Mouse (Mus musculus): ENCODE measurements at regions not wholly inside any gene's neighbourhood (a gene's known extent, or its start where the extent isn't known, plus 50 kb on each side); places are given as distances from the start of the nearest gene placed in this dataset.

DNA sequence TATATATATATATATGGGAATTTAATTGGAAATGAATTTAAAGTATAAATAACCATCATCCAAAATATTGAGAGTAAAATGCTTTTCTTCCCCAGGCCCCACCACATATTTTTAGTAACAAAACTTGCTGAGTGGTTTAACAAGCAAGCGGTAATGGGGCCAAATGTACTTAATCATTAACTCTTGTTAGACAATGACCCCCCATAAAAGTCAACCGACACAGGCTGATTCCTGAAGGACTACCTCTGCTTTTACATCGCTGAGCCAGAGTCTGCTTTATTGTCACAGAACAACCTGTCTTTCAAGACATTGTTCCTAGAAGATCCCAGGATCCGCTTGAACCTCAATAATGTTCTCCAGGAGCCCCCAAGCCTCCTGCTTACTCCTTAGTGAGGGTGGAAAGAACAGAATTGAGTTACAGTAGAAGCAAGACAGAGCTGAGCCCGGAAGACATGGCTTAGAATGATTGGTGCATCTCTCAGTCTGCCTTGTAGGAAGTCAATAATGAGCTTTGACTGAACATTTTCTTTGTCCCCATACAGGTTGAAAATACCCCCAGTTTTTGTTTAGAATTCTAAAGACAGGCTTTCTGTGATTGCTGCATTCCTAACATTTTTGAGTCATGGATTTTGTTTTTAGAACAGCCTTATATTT lies 78.0 kb upstream of the Olig3 start:
- Histone ChIP-seq H3K27ac (ENCODE audit: low read length) (no peak overlapping the region), H3K9me3 (ENCODE audit: low read length) (no peaks in the 10 kb centered on the region), H3K27me3 (replicated peaks; ENCODE audit: insufficient read depth, low read length) (no peaks in the 10 kb centered on the region), H3K4me2 (replicated peaks; ENCODE audit: low read depth, low read length) (no peak overlapping the region), H3K9ac (replicated peaks; ENCODE audit: low read depth) (no peak overlapping the region), H3K36me3 (ENCODE audit: insufficient read depth, low read length) (no peaks in the 10 kb centered on the region), H3K4me3 (ENCODE audit: low read depth, low read length) (no peak overlapping the region), H3K4me1 (ENCODE audit: insufficient read depth, low read depth, low read length) (no peaks in the 10 kb centered on the region)
- ATAC-seq (no peak), DNase-seq (ENCODE audit: low spot score) (no peak)
- 51% methylated on average over 5 of the region's 5 CpGs for WGBS
- no peak for TF ChIP-seq EP300 (IDR thresholded peaks at IDR 0.05)
- no peak for TF ChIP-seq CTCF (IDR thresholded peaks at IDR 0.05)

DNA sequence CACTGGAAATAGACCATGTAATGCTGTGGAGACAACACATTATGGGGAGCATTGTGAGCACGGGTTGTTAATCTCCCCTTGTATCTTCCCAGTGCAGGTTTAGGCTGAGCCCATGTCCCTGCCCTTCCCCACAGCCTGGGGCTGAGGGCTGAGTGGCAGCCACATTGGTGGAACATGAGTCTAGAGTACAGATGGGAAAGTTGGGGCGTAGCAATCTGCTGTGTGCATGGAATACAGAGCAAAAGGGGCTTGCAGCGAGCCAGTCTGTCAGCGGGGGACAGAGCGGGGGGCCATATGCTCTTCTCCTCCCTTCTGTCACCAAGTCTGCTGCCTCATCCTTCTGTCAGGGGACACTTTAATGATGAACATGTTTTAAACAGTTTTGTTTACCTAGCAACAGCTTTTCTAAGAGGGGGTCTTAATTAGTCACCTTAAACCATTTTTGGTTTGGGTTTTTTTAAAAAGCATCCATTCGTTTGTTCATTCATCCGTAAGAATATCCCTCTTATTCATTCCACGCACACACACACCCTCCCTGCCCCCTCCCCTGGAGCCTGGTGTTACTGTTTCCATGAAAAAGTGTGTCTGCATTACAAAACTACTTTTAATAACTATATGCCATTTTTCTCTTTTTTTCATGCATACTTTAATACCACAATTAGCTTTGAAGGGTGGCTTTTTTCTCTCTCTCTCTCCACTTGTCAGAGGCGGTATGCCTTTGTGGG lies 79.1 kb upstream of the Olig3 start:
- H3K9ac ChIP-seq (replicated peaks; ENCODE audit: low read depth) = no peak overlapping the region
- DNase-seq (ENCODE audit: low spot score) (no peak), ATAC-seq (no peak)
- no peaks in the 10 kb centered on the region for H3K27me3 ChIP-seq (replicated peaks; ENCODE audit: insufficient read depth, low read length)
- TF ChIP-seq CTCF (IDR thresholded peaks at IDR 0.05) (no peak), EP300 (IDR thresholded peaks at IDR 0.05) (no peak)
- H3K9me3 ChIP-seq (ENCODE audit: low read length) = no peaks in the 10 kb centered on the region
- H3K36me3 ChIP-seq (ENCODE audit: insufficient read depth, low read length) = no peaks in the 10 kb centered on the region
- no peak overlapping the region for H3K4me3 ChIP-seq (ENCODE audit: low read depth, low read length)
- H3K4me1 ChIP-seq (ENCODE audit: insufficient read depth, low read depth, low read length) = no peaks in the 10 kb centered on the region
- WGBS = 75% methylated on average over 9 of the region's 9 CpGs
- H3K27ac ChIP-seq (ENCODE audit: low read length) = no peak overlapping the region
- no peak overlapping the region for H3K4me2 ChIP-seq (replicated peaks; ENCODE audit: low read depth, low read length)

DNA sequence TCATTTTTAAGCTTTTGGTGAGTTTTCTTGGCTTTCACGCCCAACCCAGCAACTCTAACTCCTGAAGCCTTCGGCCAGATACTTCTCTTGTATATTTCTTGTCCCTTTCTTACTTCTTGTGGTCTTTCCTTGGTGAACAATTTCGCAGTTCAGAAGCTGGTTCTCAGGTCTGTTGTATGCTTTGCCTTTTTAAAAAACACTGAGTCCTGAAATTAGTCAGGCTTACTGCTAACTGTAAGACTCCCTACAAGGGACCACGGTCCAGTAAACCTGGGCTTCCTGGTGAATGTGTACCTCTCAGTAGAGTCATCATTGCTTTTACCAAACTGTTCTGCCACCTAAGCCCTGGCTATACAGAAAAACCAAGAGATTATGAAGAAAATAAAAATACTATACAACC lies 81.3 kb upstream of the Olig3 start:
- Histone ChIP-seq H3K4me3 (ENCODE audit: low read depth, low read length) (no peak overlapping the region), H3K36me3 (ENCODE audit: insufficient read depth, low read length) (no peaks in the 10 kb centered on the region), H3K4me1 (ENCODE audit: insufficient read depth, low read depth, low read length) (no peaks in the 10 kb centered on the region), H3K27ac (ENCODE audit: low read length) (no peak overlapping the region), H3K9ac (replicated peaks; ENCODE audit: low read depth) (no peak overlapping the region), H3K27me3 (replicated peaks; ENCODE audit: insufficient read depth, low read length) (no peaks in the 10 kb centered on the region), H3K9me3 (ENCODE audit: low read length) (no peaks in the 10 kb centered on the region), H3K4me2 (replicated peaks; ENCODE audit: low read depth, low read length) (no peak overlapping the region)
- no peak for ATAC-seq
- no peak for DNase-seq (ENCODE audit: low spot score)
- 83% methylated on average over 4 of the region's 4 CpGs for WGBS
- TF ChIP-seq CTCF (IDR thresholded peaks at IDR 0.05) (no peak), EP300 (IDR thresholded peaks at IDR 0.05) (no peak)

DNA sequence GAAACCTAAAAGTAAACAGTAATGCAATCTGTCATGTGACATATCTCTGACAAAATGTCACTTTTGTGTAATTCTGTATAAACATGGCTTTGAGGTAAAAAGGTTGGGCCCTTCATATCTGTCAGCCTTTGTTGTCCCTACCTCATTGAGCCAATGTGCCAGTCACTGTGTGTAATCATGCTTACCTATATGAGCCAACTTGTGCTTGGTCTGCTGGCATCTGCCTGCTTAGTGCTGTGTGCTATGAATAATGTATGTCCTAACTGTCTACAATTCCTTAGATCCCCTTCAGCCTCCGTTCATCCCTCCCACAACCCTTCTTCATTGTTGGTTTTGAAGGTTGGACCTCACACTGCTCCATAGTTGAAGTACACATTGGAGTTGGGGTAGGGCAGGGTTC lies 86.9 kb upstream of the Olig3 start:
- Histone ChIP-seq H3K27me3 (replicated peaks; ENCODE audit: insufficient read depth, low read length) (no peaks in the 10 kb centered on the region), H3K4me2 (replicated peaks; ENCODE audit: low read depth, low read length) (no peak overlapping the region), H3K9ac (replicated peaks; ENCODE audit: low read depth) (no peak overlapping the region), H3K27ac (ENCODE audit: low read length) (no peak overlapping the region), H3K36me3 (ENCODE audit: insufficient read depth, low read length) (no peaks in the 10 kb centered on the region), H3K4me1 (ENCODE audit: insufficient read depth, low read depth, low read length) (no peaks in the 10 kb centered on the region), H3K9me3 (ENCODE audit: low read length) (no peaks in the 10 kb centered on the region), H3K4me3 (ENCODE audit: low read depth, low read length) (no peak overlapping the region)
- DNase-seq (ENCODE audit: low spot score) = no peak
- ATAC-seq = no peak
- 57% methylated on average over 1 of the region's 1 CpGs for WGBS
- TF ChIP-seq CTCF (IDR thresholded peaks at IDR 0.05) (no peak), EP300 (IDR thresholded peaks at IDR 0.05) (no peak)

DNA sequence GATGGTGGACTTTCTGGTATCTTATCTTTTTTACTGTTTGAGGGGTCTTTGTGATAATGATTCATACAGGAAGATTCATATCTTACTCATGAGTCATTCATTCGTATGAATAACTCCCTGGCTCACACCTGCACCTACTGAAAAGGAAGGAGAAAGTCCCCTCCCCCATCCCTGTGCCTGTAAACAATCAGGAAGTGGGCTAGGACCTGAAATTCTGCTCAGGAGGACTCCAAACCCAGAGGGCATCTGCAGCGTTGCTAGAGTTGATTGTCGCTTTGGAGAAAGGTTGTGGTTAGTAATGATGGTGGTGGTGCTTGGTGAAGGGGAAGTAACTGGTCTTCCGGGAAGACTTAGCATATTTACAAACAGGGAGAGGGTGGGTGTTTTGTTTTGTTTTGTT lies 88.3 kb upstream of the Olig3 start:
- no peak for TF ChIP-seq EP300 (IDR thresholded peaks at IDR 0.05)
- TF ChIP-seq CTCF (IDR thresholded peaks at IDR 0.05) = no peak
- no peaks in the 10 kb centered on the region for H3K36me3 ChIP-seq (ENCODE audit: insufficient read depth, low read length)
- H3K4me2 ChIP-seq (replicated peaks; ENCODE audit: low read depth, low read length) = no peak overlapping the region
- H3K27me3 ChIP-seq (replicated peaks; ENCODE audit: insufficient read depth, low read length) = no peaks in the 10 kb centered on the region
- 59% methylated on average over 4 of the region's 4 CpGs for WGBS
- H3K4me3 ChIP-seq (ENCODE audit: low read depth, low read length) = no peak overlapping the region
- ATAC-seq = no peak
- no peak overlapping the region for H3K27ac ChIP-seq (ENCODE audit: low read length)
- no peak overlapping the region for H3K9ac ChIP-seq (replicated peaks; ENCODE audit: low read depth)
- H3K9me3 ChIP-seq (ENCODE audit: low read length) = no peaks in the 10 kb centered on the region
- no peak for DNase-seq (ENCODE audit: low spot score)
- H3K4me1 ChIP-seq (ENCODE audit: insufficient read depth, low read depth, low read length) = no peaks in the 10 kb centered on the region

DNA sequence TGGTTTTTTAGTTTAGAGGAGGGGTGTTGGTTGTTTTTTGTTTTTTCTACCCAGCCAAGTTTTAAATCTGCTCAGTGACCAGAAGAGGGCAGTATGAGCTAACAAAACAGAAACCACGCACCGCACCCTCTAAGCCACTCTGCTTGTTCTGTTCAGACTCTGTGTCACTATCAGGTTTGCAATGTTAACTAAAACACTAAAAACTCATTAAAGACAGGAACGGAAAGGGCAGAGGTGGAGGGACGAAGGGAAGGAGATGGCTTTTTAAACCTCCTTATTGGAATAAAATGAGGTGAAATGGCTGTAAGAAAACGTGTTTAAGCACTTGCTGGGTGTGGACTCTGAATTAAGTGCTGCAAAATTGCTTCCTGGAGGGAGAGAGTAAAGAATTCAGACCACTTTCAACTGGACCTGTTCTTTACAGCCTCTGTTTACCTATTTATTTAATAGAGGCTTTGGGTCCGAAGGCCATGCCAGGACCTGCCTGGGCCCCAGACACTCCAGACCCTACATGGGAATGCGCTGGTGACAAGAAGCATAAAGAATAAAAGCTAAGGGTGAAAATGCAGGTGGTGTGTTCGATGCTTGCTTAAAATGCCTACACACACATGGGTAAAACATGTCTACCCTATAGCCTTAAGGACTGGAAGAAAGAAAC lies 116.1 kb upstream of the Olig3 start:
- H3K9me3 ChIP-seq (ENCODE audit: low read length) = no peaks in the 10 kb centered on the region
- H3K27ac ChIP-seq (ENCODE audit: low read length) = no peak overlapping the region
- H3K27me3 ChIP-seq (replicated peaks; ENCODE audit: insufficient read depth, low read length) = no peaks in the 10 kb centered on the region
- 25% methylated on average over 8 of the region's 8 CpGs for WGBS
- DNase-seq (ENCODE audit: low spot score) = peak; percentile 84
- no peaks in the 10 kb centered on the region for H3K36me3 ChIP-seq (ENCODE audit: insufficient read depth, low read length)
- no peak overlapping the region for H3K9ac ChIP-seq (replicated peaks; ENCODE audit: low read depth)
- peak; percentile 77 for TF ChIP-seq CTCF (IDR thresholded peaks at IDR 0.05)
- no peak for TF ChIP-seq EP300 (IDR thresholded peaks at IDR 0.05)
- no peak overlapping the region for H3K4me2 ChIP-seq (replicated peaks; ENCODE audit: low read depth, low read length)
- H3K4me1 ChIP-seq (ENCODE audit: insufficient read depth, low read depth, low read length) = no peaks in the 10 kb centered on the region
- H3K4me3 ChIP-seq (ENCODE audit: low read depth, low read length) = no peak overlapping the region
- peak; percentile 65 for ATAC-seq

All from lung, postnatal 0 days (tissue).